Mouse (Mus musculus): ENCODE data around the gene Fstl1.
A peak's percentile ranks its signal among the peaks of the same experiment; 100 is the strongest.

Fstl1 gene

DNA sequence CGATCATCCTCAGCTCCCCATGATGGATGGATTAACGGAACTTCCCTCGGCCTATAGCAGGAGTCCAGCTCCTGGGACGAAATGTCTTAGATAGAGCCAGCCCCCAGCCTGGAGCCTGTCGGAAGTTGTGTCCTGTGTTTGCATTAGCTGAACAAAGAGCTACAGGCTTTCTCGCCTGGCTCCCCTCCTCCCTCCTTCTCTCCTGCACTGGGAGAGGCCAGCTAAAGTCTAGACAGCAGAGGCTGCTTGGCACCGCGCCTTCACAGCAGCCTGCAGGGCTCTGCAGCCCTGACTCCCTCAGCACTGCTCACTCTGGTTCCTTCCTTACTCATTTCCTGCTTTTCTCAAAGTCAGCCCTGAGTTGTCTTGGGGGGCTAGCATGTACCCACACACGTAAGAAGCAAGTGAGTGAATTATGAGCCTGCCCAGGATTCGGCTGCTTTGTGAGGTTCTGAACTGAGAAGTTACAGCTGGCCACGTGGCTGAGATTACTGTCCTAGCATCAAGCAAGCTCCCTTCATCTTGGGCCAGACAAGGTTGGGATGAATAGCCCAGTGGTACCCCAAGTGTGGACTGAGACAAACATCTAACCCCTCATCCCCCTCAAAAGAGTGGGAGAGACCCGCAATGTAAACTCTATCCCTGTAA lies 11.8 kb downstream of the Fstl1 start:
- no peak for DNase-seq

DNA sequence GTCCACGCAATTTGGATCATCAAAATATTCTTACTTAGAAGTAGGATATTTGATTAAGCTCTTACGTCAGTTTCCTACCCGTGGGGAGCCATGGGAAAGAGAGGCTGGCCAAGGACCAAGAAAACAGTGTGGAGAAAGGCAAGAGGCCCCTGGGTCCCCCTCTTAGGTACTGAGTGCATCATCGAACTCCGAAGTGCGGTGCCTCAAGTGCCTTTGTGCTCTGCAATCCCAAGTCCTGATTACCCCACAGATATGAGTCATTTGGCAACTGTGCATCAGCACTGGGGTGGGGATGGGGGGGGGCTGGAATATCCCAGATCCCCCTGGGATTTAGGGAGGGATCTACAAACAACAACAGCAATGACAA lies 12.3 kb downstream of the Fstl1 start:
- no peak for DNase-seq

DNA sequence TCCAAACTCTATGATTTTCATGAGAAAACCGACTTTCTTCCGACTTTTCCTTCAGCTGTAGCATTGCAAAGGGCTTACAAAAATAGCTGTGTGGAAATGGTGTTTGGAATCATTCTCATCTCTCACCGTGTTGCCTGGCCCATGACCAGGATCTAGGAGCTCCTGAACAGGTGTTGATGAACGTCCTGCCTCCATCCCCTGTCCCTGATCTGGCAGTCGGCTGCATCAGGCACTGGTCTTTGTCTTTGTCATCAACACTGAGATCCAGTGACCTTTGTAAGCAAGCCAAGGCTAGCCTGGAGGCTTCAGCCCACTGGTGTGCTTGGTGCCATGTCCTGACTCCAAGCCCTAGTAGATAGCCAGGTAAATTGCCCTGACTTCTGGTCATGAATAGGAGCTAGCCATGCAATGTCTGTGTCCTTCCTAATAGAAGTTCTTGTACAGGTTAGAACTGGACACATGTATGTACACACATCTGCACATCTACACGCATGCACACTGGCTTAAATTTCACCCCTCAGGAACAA lies 12.8 kb downstream of the Fstl1 start:
- DNase-seq, result no peak

GRCm38 (mm10) chr16:37790008-37790780 lies 13.5 kb downstream of the Fstl1 start:
- no peak for DNase-seq

DNA sequence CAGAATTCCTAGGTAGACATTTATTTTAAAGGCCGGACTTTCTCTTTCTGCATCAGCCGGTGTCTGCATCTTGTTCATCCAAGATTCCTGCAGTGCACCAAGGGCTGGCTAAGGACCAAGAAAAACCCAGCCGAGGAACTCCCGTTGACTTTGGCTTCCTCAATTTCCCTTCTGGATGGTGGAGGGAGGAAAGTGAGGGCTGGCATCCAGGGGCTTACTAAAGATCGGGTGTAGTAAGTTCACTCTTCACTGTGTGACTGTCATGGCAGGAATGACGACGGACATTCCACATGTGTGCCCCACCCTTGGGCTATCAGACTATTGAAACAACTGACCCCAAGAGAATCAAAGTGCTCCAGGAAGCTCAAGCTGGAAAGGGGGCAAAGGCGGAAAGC lies 14.1 kb downstream of the Fstl1 start:
- DNase-seq, result no peak

DNA sequence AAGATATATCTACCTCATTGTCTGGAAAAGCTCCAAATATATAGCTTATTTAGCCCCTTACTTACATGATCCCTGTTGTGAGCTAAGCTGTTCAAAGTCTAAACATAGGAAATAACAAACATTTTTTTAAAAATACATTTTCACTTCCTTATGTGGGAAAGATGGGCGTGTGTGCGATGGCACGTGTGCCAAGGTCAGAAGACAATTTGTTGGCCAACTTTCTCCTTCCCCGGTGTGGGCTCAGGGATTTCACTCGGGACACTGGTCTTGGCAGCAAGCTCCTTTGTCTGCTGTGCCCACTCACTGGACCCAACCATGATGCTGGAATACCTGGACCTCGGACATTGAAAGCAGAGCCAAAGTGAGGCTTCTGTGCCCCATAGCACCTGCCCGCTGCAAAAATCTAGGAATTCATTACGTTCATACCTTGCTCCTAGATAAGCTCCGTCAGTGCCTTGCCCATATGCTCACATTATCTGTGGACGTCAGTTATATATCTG lies 19.0 kb downstream of the Fstl1 start:
- DNase-seq, result no peak

GRCm38 (mm10) chr16:37796270-37796669 lies 19.6 kb downstream of the Fstl1 start:
- DNase-seq, result no peak

DNA sequence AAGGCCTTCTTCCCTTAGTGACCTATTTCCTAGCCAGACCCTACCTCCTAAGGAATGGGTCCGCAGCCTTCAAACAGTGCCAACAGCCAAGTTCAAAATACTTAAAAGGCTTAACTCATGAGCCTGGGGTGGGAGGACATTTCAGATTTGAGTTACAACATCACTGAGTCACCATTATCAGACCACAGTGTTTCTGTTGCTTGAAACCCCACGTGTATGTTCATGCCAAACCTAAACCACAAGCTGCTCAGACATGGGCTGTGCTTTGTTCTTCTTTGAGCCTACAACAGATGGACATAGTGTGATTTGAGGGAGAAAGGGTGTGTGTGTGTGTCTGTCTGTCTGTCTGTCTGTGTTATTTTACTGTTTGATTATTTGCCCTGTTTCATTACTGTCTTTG lies 24.4 kb downstream of the Fstl1 start:
- DNase-seq, result no peak

- no peak for DNase-seq
These were observed 26.1 kb downstream of the Fstl1 start for GRCm38 (mm10) chr16:37802686-37803295.

GRCm38 (mm10) chr16:37803387-37803950 lies 26.8 kb downstream of the Fstl1 start:
- DNase-seq, result no peak

DNA sequence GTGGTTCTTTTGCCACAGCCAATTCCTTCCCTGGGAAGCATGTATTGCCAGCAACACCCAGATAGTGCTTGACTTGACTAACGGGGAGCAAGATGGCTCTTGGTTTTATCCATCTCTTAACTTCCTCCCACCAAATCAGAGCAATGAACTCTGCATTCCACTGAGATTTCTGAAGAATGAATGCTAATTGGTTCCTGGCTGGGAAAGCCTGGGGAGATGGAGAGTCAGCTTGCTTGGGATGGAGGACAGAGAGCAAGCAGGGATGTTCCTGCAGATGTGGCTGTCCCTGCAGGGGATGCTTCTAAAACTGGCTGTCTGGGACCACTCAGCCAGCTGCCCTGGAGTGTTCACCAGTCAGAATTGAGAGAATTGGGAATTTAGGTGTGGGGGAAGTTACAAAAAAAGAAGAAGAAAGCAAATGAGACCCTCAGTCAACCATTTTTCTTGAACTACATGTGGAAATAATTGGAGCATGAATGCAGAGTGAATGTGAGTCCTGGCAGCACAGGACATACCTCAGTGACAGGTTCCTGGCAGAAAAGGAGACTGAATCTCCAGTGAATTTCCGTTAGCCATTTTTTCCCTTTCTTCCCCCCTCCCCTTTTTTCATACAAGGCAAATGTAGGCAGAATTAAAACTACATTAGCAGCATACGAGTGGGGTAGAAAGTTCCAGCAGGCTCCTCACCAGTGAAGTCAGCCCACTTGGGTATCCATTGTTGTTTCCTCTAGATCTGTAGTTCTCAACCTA lies 29.2 kb downstream of the Fstl1 start:
- DNase-seq, result no peak

DNA sequence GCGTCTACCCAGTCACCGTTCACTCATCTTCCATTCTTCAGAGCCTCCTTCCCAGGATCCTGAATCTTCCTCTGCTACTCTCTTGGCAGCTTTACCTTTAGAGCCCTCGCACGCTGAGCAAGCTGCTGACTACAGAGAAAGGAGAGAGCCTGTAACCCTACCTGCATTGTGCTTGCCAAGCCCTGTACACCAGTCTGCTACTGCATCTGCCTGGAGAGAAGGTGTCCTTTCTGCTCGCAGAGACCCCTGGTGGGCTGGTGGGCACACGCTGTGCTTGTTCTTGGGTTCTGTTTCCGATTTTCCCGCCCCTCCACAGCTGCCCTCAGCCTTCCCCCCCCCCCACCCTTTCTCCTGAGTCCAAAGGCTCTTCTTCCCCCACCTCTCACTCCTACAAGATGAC lies 30.6 kb downstream of the Fstl1 start:
- DNase-seq, result no peak

- no peak for DNase-seq
These were observed 32.4 kb downstream of the Fstl1 start for GRCm38 (mm10) chr16:37808866-37809622.

- no peak for DNase-seq
These were observed 32.9 kb downstream of the Fstl1 start for GRCm38 (mm10) chr16:37809623-37809992.

- no peak for DNase-seq
These were observed 35.2 kb downstream of the Fstl1 start for GRCm38 (mm10) chr16:37811874-37812273.

DNA sequence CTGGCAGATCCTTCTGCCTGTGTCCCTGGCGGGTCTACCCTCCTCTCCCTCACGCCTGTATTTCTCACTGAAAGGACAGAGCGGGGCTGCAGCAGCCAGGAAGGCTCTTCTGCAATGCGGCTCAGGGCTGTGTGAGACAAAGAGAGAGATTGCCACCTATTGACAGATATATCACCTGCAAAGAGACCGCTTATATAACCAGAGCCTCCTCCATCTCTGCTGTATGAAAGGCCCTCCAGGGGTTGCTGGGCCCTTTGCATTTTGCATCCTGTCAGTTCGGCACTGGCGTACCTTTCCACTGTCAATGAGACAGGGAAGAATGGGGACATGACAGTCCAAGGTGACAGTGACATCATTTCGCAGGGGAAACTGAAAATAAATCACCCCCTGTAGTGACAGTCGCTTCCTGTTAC lies 35.8 kb downstream of the Fstl1 start:
- DNase-seq, result peak; percentile 79

GRCm38 (mm10) chr16:37813691-37814382 lies 37.2 kb downstream of the Fstl1 start:
- DNase-seq, result no peak

DNA sequence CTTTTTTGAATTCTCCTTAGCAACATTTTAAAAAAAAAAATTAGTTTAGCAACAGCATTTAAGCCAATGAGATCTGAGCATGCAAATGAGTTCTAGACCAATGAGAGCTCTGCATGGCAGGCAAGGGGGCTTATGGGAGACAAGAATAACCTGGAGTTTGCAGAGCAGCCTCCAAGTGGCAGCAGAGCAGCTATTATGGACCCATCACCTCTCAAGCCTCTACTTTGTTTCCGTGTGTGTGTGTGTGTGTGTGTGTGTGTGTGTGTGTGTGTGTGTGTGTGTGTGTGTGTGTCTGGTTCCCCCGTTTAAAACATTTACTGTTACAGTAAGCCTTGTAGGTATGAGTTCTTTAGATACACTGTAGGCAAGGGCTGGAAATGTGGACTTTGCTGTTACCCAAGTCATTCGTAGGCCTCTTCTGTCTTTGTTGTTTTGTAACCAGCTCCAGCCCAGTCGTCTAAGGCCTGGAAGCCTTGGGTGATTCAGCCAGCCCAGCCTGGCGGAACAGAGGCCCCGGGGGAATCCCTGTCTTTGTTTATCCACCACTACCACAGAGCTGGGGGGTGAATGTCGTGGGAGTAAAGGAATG lies 37.8 kb downstream of the Fstl1 start:
- DNase-seq, result no peak

GRCm38 (mm10) chr16:37817986-37818385 lies 41.3 kb downstream of the Fstl1 start:
- no peak for DNase-seq

GRCm38 (mm10) chr16:37823949-37824348 lies 47.3 kb downstream of the Fstl1 start:
- DNase-seq, result peak; percentile 57
